Mouse (Mus musculus) brain, embryonic 14.5 days (tissue): ENCODE results near the gene Lgi4. TPM values are rescaled to one million over a fixed set of nuclear protein-coding genes. Genes with fewer than 3 reads are reported as not detected.

Experiments
- DNase-seq: peaks from one replicate; pipeline ENCODE4 v3.0.0-alpha.2; 2011; ENCODE audit warnings: low read depth
- CTCF ChIP-seq: fragments of 200-500 bp; IDR thresholded peaks from 2 replicates; pipeline ENCODE4 v1.5.1; 2012; ENCODE audit warnings: inconsistent platforms, mild to moderate bottlenecking, moderate library complexity, borderline replicate concordance; ENCODE audit not compliant: insufficient read depth, insufficient read length; ENCODE audit errors: extremely low read depth
- POLR2A ChIP-seq: fragments of 200-500 bp; IDR thresholded peaks from 2 replicates; pipeline ENCODE4 v1.6.1; 2012; ENCODE audit warnings: mild to moderate bottlenecking, inconsistent platforms, borderline replicate concordance; ENCODE audit not compliant: poor library complexity, insufficient read depth, insufficient read length, severe bottlenecking; ENCODE audit errors: extremely low read depth
- polyA plus RNA-seq: library from polyadenylated mRNA; depleted of rRNA; stranded (reverse); fragments of >200 nt; gene quantifications from 2 replicates; pipeline ENCODE4 v1.2.3, GENCODE M21; 2012; rRNA removed

Gene Lgi4
- polyA plus RNA-seq, 1 experiment, result 0.79 TPM

- no peak for DNase-seq
- TF ChIP-seq POLR2A, result no peak
- no peak for TF ChIP-seq CTCF
Observed at GRCm38 (mm10) chr7:31115587-31116043, 56.5 kb downstream of the Lgi4 start.

GRCm38 (mm10) chr7:31116721-31117145, 57.6 kb downstream of the Lgi4 start:
- DNase-seq, result no peak
- no peak for TF ChIP-seq POLR2A
- TF ChIP-seq CTCF, result no peak

GRCm38 (mm10) chr7:31117465-31117864, 58.3 kb downstream of the Lgi4 start:
- no peak for DNase-seq
- TF ChIP-seq CTCF, result no peak

GRCm38 (mm10) chr7:31118486-31118885, 59.3 kb downstream of the Lgi4 start:
- no peak for TF ChIP-seq POLR2A
- no peak for TF ChIP-seq CTCF
- no peak for DNase-seq

GRCm38 (mm10) chr7:31119556-31119955, 60.4 kb downstream of the Lgi4 start:
- TF ChIP-seq POLR2A, result no peak
- no peak for TF ChIP-seq CTCF
- no peak for DNase-seq

Other genes starting within 250 kb of the Lgi4 start
- gene Ffar2, start 235.6 kb upstream of the Lgi4 start, polyA plus RNA-seq, result 0.13 and 0.46 TPM in 2 replicates
- not detected in 2 replicates for gene Ffar3, start 203.2 kb upstream of the Lgi4 start, polyA plus RNA-seq
- gene Ffar1, start 197.8 kb upstream of the Lgi4 start, polyA plus RNA-seq, result not detected in 2 replicates
- gene Cd22, start 179.0 kb upstream of the Lgi4 start, polyA plus RNA-seq, result 0.05 TPM in 1 of 2 replicates, not detected in the other
- gene Mag, start 144.5 kb upstream of the Lgi4 start, polyA plus RNA-seq, result 2.1 and 2.2 TPM in 2 replicates
- gene Hamp2, start 134.7 kb upstream of the Lgi4 start, polyA plus RNA-seq, result not detected in 2 replicates
- gene Hamp, start 115.3 kb upstream of the Lgi4 start, polyA plus RNA-seq, result not detected in 2 replicates
- 165 and 170 TPM in 2 replicates for gene Usf2, start 102.5 kb upstream of the Lgi4 start, polyA plus RNA-seq
- 19.8 TPM in 2 replicates for gene Lsr, start 85.9 kb upstream of the Lgi4 start, polyA plus RNA-seq
- gene Fam187b, start 85.6 kb upstream of the Lgi4 start, polyA plus RNA-seq, result 0.37 and 0.42 TPM in 2 replicates
- gene Fxyd5, start 16.9 kb upstream of the Lgi4 start, polyA plus RNA-seq, result 10.3 and 12.5 TPM in 2 replicates
- gene Fxyd7, start 7.9 kb upstream of the Lgi4 start, polyA plus RNA-seq, result 51.6 and 74.4 TPM in 2 replicates
- 8.5 and 12.6 TPM in 2 replicates for gene Fxyd1, start 2.1 kb upstream of the Lgi4 start, polyA plus RNA-seq
- gene Fxyd3, start 17.4 kb downstream of the Lgi4 start, polyA plus RNA-seq, result 1.9 TPM in 2 replicates
- 0.62 and 1.00 TPM in 2 replicates for gene Hpn, start 55.9 kb downstream of the Lgi4 start, polyA plus RNA-seq
- gene Scn1b, start 67.7 kb downstream of the Lgi4 start, polyA plus RNA-seq, result 11.2 and 12.9 TPM in 2 replicates
- gene Gramd1a, start 96.6 kb downstream of the Lgi4 start, polyA plus RNA-seq, result 404 and 573 TPM in 2 replicates
- gene Scgb2b2, start 231.2 kb downstream of the Lgi4 start, polyA plus RNA-seq, result not detected in 2 replicates
- not detected in 2 replicates for gene Scgb1b2, start 232.5 kb downstream of the Lgi4 start, polyA plus RNA-seq